In genomic region chr4:155215773-155216630, GRCm38 (mm10) we compare ENCODE assay signal across 7 mouse cellular contexts. TPM values are rescaled to one million over a fixed set of nuclear protein-coding genes. Genes with fewer than 3 reads are reported as not detected.
DNase-seq lines count a peak whose midpoint lies in the region; ATAC-seq lines count a peak whose summit lies in the region.

No protein-coding gene starts in this region.

- WGBS in embryonic facial prominence, embryonic 14.5 days = 53% methylated on average over 12 of the region's 12 CpGs
- 30% methylated on average over 12 of the region's 12 CpGs for WGBS in heart, embryonic 16.5 days
- WGBS in limb, embryonic 10.5 days = 66% methylated on average over 12 of the region's 12 CpGs
- 45% methylated on average over 12 of the region's 12 CpGs for WGBS in neural tube, embryonic 15.5 days

- H3K9me3 ChIP-seq in embryonic facial prominence, embryonic 14.5 days (ENCODE audit: control insufficient read depth, low read length) = no peaks in the 10 kb centered on the region
- H3K9me3 ChIP-seq in heart, embryonic 16.5 days (replicated peaks; ENCODE audit: control insufficient read depth, low read length) = no peaks in the 10 kb centered on the region
- H3K9me3 ChIP-seq in limb, embryonic 10.5 days (replicated peaks) = no peaks in the 10 kb centered on the region
- H3K9me3 ChIP-seq in neural tube, embryonic 15.5 days (replicated peaks) = no peaks in the 10 kb centered on the region

- peak; percentile 53 for DNase-seq in ovary, adult 18-20 months (ENCODE audit: low spot score)
- no peak for DNase-seq in ovary, postnatal 10 days (ENCODE audit: low spot score)
- DNase-seq in embryonic facial prominence, embryonic 14.5 days (ENCODE audit: low spot score) = no peak
- DNase-seq in limb, embryonic 10.5 days (ENCODE audit: low spot score) = no peak
- no peak for DNase-seq in liver

- H3K9ac ChIP-seq in embryonic facial prominence, embryonic 14.5 days (ENCODE audit: low read depth, low read length) = peak overlapping the region; percentile 25; the same call in 1 of the 2 replicates
- H3K9ac ChIP-seq in heart, embryonic 16.5 days (ENCODE audit: low read length) = peak overlapping the region; percentile 8; the same call in 1 of the 2 replicates
- no peak overlapping the region for H3K9ac ChIP-seq in neural tube, embryonic 15.5 days (replicated peaks)

- H3K27ac ChIP-seq in embryonic facial prominence, embryonic 14.5 days (replicated peaks; ENCODE audit: low read depth, low read length) = peak overlapping the region; percentile 44
- H3K27ac ChIP-seq in heart, embryonic 16.5 days (ENCODE audit: low read length) = peak overlapping the region; percentile 71
- H3K27ac ChIP-seq in limb, embryonic 10.5 days = 0 out of 2 replicates have a peak overlapping the region, but pooled peaks have one; percentile 15
- peak overlapping the region; percentile 54 for H3K27ac ChIP-seq in neural tube, embryonic 15.5 days (replicated peaks)

- H3K36me3 ChIP-seq in embryonic facial prominence, embryonic 14.5 days (ENCODE audit: control insufficient read depth, insufficient read depth, low read length) = peaks cover 2% of the 10 kb centered on the region
- no peaks in the 10 kb centered on the region for H3K36me3 ChIP-seq in heart, embryonic 16.5 days (ENCODE audit: control insufficient read depth, insufficient read depth)
- peaks cover 24% of the 10 kb centered on the region for H3K36me3 ChIP-seq in limb, embryonic 10.5 days
- H3K36me3 ChIP-seq in neural tube, embryonic 15.5 days = peaks cover under 1% of the 10 kb centered on the region; the same call in 1 of the 2 replicates

- no peak overlapping the region for H3K4me3 ChIP-seq in embryonic facial prominence, embryonic 14.5 days (ENCODE audit: low read depth, low read length)
- H3K4me3 ChIP-seq in heart, embryonic 16.5 days (ENCODE audit: low read length) = no peak overlapping the region
- peak overlapping the region; percentile 10; the same call in 1 of the 2 replicates for H3K4me3 ChIP-seq in limb, embryonic 10.5 days
- H3K4me3 ChIP-seq in neural tube, embryonic 15.5 days (replicated peaks) = no peak overlapping the region

- H3K27me3 ChIP-seq in embryonic facial prominence, embryonic 14.5 days (replicated peaks; ENCODE audit: control insufficient read depth, insufficient read depth, low read length) = no peaks in the 10 kb centered on the region
- no peaks in the 10 kb centered on the region for H3K27me3 ChIP-seq in heart, embryonic 16.5 days (ENCODE audit: control insufficient read depth, insufficient read depth, low read length)
- no peaks in the 10 kb centered on the region for H3K27me3 ChIP-seq in limb, embryonic 10.5 days (ENCODE audit: low read depth, poor library complexity, severe bottlenecking)
- H3K27me3 ChIP-seq in neural tube, embryonic 15.5 days (replicated peaks) = no peaks in the 10 kb centered on the region

- H3K4me1 ChIP-seq in embryonic facial prominence, embryonic 14.5 days (ENCODE audit: control insufficient read depth, insufficient read depth, low read length) = peaks cover 57% of the 10 kb centered on the region
- H3K4me1 ChIP-seq in heart, embryonic 16.5 days (ENCODE audit: control insufficient read depth, insufficient read depth, low read length) = peaks cover 79% of the 10 kb centered on the region
- peaks cover 95% of the 10 kb centered on the region for H3K4me1 ChIP-seq in limb, embryonic 10.5 days
- H3K4me1 ChIP-seq in neural tube, embryonic 15.5 days = peaks cover 92% of the 10 kb centered on the region

- ATAC-seq in embryonic facial prominence, embryonic 14.5 days (ENCODE audit: low read depth) = peak; percentile 20; the same call in 1 of the 2 replicates
- ATAC-seq in heart, embryonic 16.5 days (replicated peaks; ENCODE audit: extremely low read depth, insufficient read depth, low FRiP score) = no peak
- no peak for ATAC-seq in neural tube, embryonic 15.5 days (ENCODE audit: low FRiP score)

- peak overlapping the region; percentile 41 for H3K4me2 ChIP-seq in embryonic facial prominence, embryonic 14.5 days (ENCODE audit: low read depth, low read length)
- peak overlapping the region; percentile 32 for H3K4me2 ChIP-seq in heart, embryonic 16.5 days (ENCODE audit: low read depth, low read length)
- H3K4me2 ChIP-seq in neural tube, embryonic 15.5 days = peak overlapping the region; percentile 26

RNA-seq across cellular contexts. Expression of gene Ski, which starts 6.4 kb away (rescaled TPM):
- 34.1 and 34.9 TPM in 2 replicates for polyA plus RNA-seq in embryonic facial prominence, embryonic 14.5 days (2014; fragmentation: Nextera tagmentation; extraction: Ambion mirVana)
- polyA plus RNA-seq in heart, embryonic 16.5 days (2015; fragmentation: Nextera tagmentation; extraction: Ambion mirVana) = 12.1 and 12.3 TPM in 2 replicates
- 9.6 and 10.6 TPM in 2 replicates for polyA plus RNA-seq in limb, embryonic 10.5 days (2016; fragmentation: Nextera tagmentation; extraction: Ambion mirVana)
- polyA plus RNA-seq in neural tube, embryonic 15.5 days (2015; fragmentation: Nextera tagmentation; extraction: Ambion mirVana) = 10.0 and 10.6 TPM in 2 replicates

RNA-seq across cellular contexts. Expression of gene Faap20, which starts 33.6 kb away (rescaled TPM):
- 66.1 and 68.5 TPM in 2 replicates for polyA plus RNA-seq in embryonic facial prominence, embryonic 14.5 days (2014; fragmentation: Nextera tagmentation; extraction: Ambion mirVana)
- polyA plus RNA-seq in heart, embryonic 16.5 days (2015; fragmentation: Nextera tagmentation; extraction: Ambion mirVana) = 68.4 and 73.8 TPM in 2 replicates
- 104 and 107 TPM in 2 replicates for polyA plus RNA-seq in limb, embryonic 10.5 days (2016; fragmentation: Nextera tagmentation; extraction: Ambion mirVana)
- polyA plus RNA-seq in neural tube, embryonic 15.5 days (2015; fragmentation: Nextera tagmentation; extraction: Ambion mirVana) = 69.7 and 73.1 TPM in 2 replicates

Comparison
In these comparisons a context has a peak if more than half of its experiments do, and no peak if none do; other contexts are left out.
1. H3K27ac ChIP-seq: peak in every context shown above with its lines; median percentile 71 in heart, embryonic 16.5 days; 54 in neural tube, embryonic 15.5 days; 44 in embryonic facial prominence, embryonic 14.5 days; 15 in limb, embryonic 10.5 days.